Comparison of ENCODE assay signal across 15 mouse cellular contexts in genomic region chr1:194671783-194672524, GRCm38 (mm10). TPM values are rescaled to one million over a fixed set of nuclear protein-coding genes. Genes with fewer than 3 reads are reported as not detected.
A peak's percentile ranks its signal among the peaks of the same experiment; 100 is the strongest.
DNase-seq lines count a peak whose midpoint lies in the region; ATAC-seq and TF ChIP-seq lines count a peak whose summit lies in the region.
"Had no signal": no experiment of that assay in that cellular context is flagged by ENCODE, and none has a peak within 500 bp of the region (broad histone marks: within the 10 kb centered on the region; RNA-seq: fewer than 3 reads in every experiment).

No protein-coding gene starts in this region.

- peaks cover 35% of the 10 kb centered on the region for H3K4me1 ChIP-seq in liver, embryonic 11.5 days (replicated peaks; ENCODE audit: control insufficient read depth, insufficient read depth, low read length)
- H3K4me1 ChIP-seq in small intestine, adult 2 months (ENCODE audit: control insufficient read depth, insufficient read depth, insufficient read length, low read length) = peaks cover 16% of the 10 kb centered on the region

- H3K9me3 ChIP-seq in liver, embryonic 11.5 days (ENCODE audit: control insufficient read depth, low read length) = no peaks in the 10 kb centered on the region
- H3K9me3 ChIP-seq: embryonic facial prominence, embryonic 10.5 days; forebrain, embryonic 10.5 days; limb, embryonic 13.5 days had no signal

- peak overlapping the region; percentile 45; the same call in 1 of the 2 replicates for H3K27ac ChIP-seq in liver, embryonic 11.5 days (ENCODE audit: low read depth, low read length)
- H3K27ac ChIP-seq in small intestine, adult 2 months (ENCODE audit: insufficient read depth, low read depth, low read length) = peak overlapping the region; percentile 59
- H3K27ac ChIP-seq: embryonic facial prominence, embryonic 10.5 days; forebrain, embryonic 10.5 days; limb, embryonic 13.5 days had no signal

- H3K4me2 ChIP-seq in liver, embryonic 11.5 days = no peak overlapping the region
- H3K4me2 ChIP-seq: limb, embryonic 13.5 days had no signal

- H3K4me3 ChIP-seq in liver, embryonic 11.5 days (ENCODE audit: low read depth, low read length) = no peak overlapping the region
- H3K4me3 ChIP-seq in small intestine, adult 2 months (ENCODE audit: low read depth, low read length) = no peak overlapping the region
- H3K4me3 ChIP-seq: embryonic facial prominence, embryonic 10.5 days; forebrain, embryonic 10.5 days; limb, embryonic 13.5 days had no signal

- no peaks in the 10 kb centered on the region for H3K27me3 ChIP-seq in liver, embryonic 11.5 days (replicated peaks; ENCODE audit: control insufficient read depth, insufficient read depth, low read length)
- H3K27me3 ChIP-seq in small intestine, adult 2 months (ENCODE audit: control insufficient read depth, insufficient read depth, low read length) = no peaks in the 10 kb centered on the region
- H3K27me3 ChIP-seq: limb, embryonic 13.5 days had no signal

- ATAC-seq in liver, embryonic 11.5 days (replicated peaks; ENCODE audit: low FRiP score) = no peak
- peak; percentile 74 for ATAC-seq in granulocyte monocyte progenitor cell, adult 5-6 weeks (replicated peaks; ENCODE audit: poor library complexity, severe bottlenecking)

- H3K9ac ChIP-seq in liver, embryonic 11.5 days (ENCODE audit: low read depth, low read length) = no peak overlapping the region
- H3K9ac ChIP-seq: limb, embryonic 13.5 days had no signal

- no peaks in the 10 kb centered on the region for H3K36me3 ChIP-seq in liver, embryonic 11.5 days (ENCODE audit: control insufficient read depth, insufficient read depth, low read length)
- no peaks in the 10 kb centered on the region for H3K36me3 ChIP-seq in small intestine, adult 2 months (ENCODE audit: control insufficient read depth, insufficient read depth, low read length)
- H3K36me3 ChIP-seq: forebrain, embryonic 10.5 days; limb, embryonic 13.5 days had no signal

- no peak for DNase-seq in liver, embryonic 11.5 days (ENCODE audit: low spot score)
- no peak for DNase-seq in liver
- DNase-seq in Muller cell, postnatal 12 days (ENCODE audit: inconsistent ontology term) = peak; percentile 47
- DNase-seq in natural killer cell, adult 2 months (ENCODE audit: low spot score in 2 of 2) = no peak
- DNase-seq in layer of hippocampus, adult 8-10 months (ENCODE audit: low spot score in 2 of 2) = no peak
- DNase-seq: cerebellum, postnatal 10 days; heart, postnatal 4 days; lung, postnatal 10 days; thymus, postnatal 4 days had no signal

- no peak for TF ChIP-seq CTCF in small intestine, adult 2 months (IDR thresholded peaks at IDR 0.05; ENCODE audit: extremely low read depth, insufficient read length, insufficient replicate concordance, low read depth, low read length)

- TF ChIP-seq POLR2A in small intestine, adult 2 months (IDR thresholded peaks at IDR 0.05; ENCODE audit: low read depth, low read length) = no peak

- 77% methylated on average over 4 of the region's 4 CpGs for WGBS in liver, embryonic 11.5 days
- 63% methylated on average over 4 of the region's 4 CpGs for WGBS in small intestine, adult 2 months

RNA-seq across cellular contexts. Expression of gene Plxna2, which starts 53.9 kb away (rescaled TPM):
- polyA plus RNA-seq in liver, embryonic 11.5 days (2014; fragmentation: Nextera tagmentation; extraction: Ambion mirVana) = 4.8 and 4.9 TPM in 2 replicates
- 0.49 TPM in 1 of 2 replicates, not detected in the other for total RNA-seq in granulocyte monocyte progenitor cell, adult 5-6 weeks (2014; fragmentation: Nextera tagmentation)
- total RNA-seq in granulocyte monocyte progenitor cell, adult 5-6 weeks (2017) = 0.13 and 0.31 TPM in 2 replicates
- polyA plus RNA-seq in small intestine, adult 2 months (2012; rRNA removed) = 5.5 and 8.9 TPM in 2 replicates
- 10 to 100 TPM; 60.8 to 73.5 (median 66.5) TPM for total RNA-seq in layer of hippocampus, adult 8-10 months (2022)
- total RNA-seq: neutrophil, adult 5-6 weeks had no signal

Comparison
In these comparisons a context has a peak if more than half of its experiments do, and no peak if none do; other contexts are left out.
1. RNA of gene Plxna2, which starts 53.9 kb away (total RNA-seq): 60.8 to 73.5 TPM in layer of hippocampus, adult 8-10 months; 0.13 to 0.49 TPM in granulocyte monocyte progenitor cell, adult 5-6 weeks; every median in the first group is over 10 times any median in the second.